Mouse (Mus musculus): ENCODE measurements around the gene Cyp4f13.

- TF ChIP-seq CTCF (IDR thresholded peaks at IDR 0.05; ENCODE audit: low read depth, low read length) = no peak
- TF ChIP-seq POLR2A (IDR thresholded peaks at IDR 0.05; ENCODE audit: extremely low read depth, insufficient read depth, low read length) = no peak
These were observed 2.9 kb upstream of the Cyp4f13 start for GRCm38 (mm10) chr17:32950136-32950535.

Measured in liver, adult 2 months (tissue).